ENCODE assay signal across 16 mouse cellular contexts in genomic region chr3:138865271-138865670, GRCm38 (mm10).
A peak's percentile ranks its signal among the peaks of the same experiment; 100 is the strongest.
DNase-seq lines count a peak whose midpoint lies in the region; ATAC-seq and TF ChIP-seq lines count a peak whose summit lies in the region.
"Had no signal": no experiment of that assay in that cellular context is flagged by ENCODE, and none has a peak within 500 bp of the region (broad histone marks: within the 10 kb centered on the region; RNA-seq: fewer than 3 reads in every experiment).

No protein-coding gene starts in this region.

- no peaks in the 10 kb centered on the region for H3K27me3 ChIP-seq in embryonic facial prominence, embryonic 13.5 days
- H3K27me3 ChIP-seq in embryonic facial prominence, embryonic 10.5 days (replicated peaks; ENCODE audit: low read depth, poor library complexity, severe bottlenecking) = no peaks in the 10 kb centered on the region
- no peaks in the 10 kb centered on the region for H3K27me3 ChIP-seq in lung, postnatal 0 days (replicated peaks; ENCODE audit: insufficient read depth, low read length)
- no peaks in the 10 kb centered on the region for H3K27me3 ChIP-seq in embryonic facial prominence, embryonic 14.5 days (replicated peaks; ENCODE audit: control insufficient read depth, insufficient read depth, low read length)
- H3K27me3 ChIP-seq in kidney, embryonic 16.5 days (ENCODE audit: insufficient read depth, low read length) = no peaks in the 10 kb centered on the region
- H3K27me3 ChIP-seq: neural tube, embryonic 15.5 days had no signal

- peaks cover 54% of the 10 kb centered on the region for H3K4me1 ChIP-seq in embryonic facial prominence, embryonic 13.5 days
- H3K4me1 ChIP-seq in embryonic facial prominence, embryonic 10.5 days = peaks cover 27% of the 10 kb centered on the region
- peaks cover 4% of the 10 kb centered on the region; the same call in 1 of the 2 replicates for H3K4me1 ChIP-seq in lung, postnatal 0 days (ENCODE audit: insufficient read depth, low read depth, low read length)
- peaks cover 19% of the 10 kb centered on the region for H3K4me1 ChIP-seq in embryonic facial prominence, embryonic 14.5 days (ENCODE audit: control insufficient read depth, insufficient read depth, low read length)
- 0 out of 2 replicates have a peak, but pooled peaks cover 8% of the 10 kb centered on the region for H3K4me1 ChIP-seq in kidney, embryonic 16.5 days (ENCODE audit: insufficient read depth, low read length)

- DNase-seq in embryonic facial prominence, embryonic 10.5 days (ENCODE audit: low spot score) = no peak
- DNase-seq in lung, postnatal 0 days (ENCODE audit: low spot score) = no peak
- no peak for DNase-seq in lung, postnatal 4 days
- DNase-seq in embryonic facial prominence, embryonic 14.5 days (ENCODE audit: low spot score) = no peak
- no peak for DNase-seq in thymus, postnatal 25 days
- DNase-seq in adrenal gland, postnatal 4 days (ENCODE audit: low spot score in 2 of 2) = no peak
- DNase-seq: gastrocnemius, postnatal 10 days; heart, postnatal 14 days; kidney, adult 8-10 months; lung, embryonic 14.5 days had no signal

- no peak overlapping the region for H3K9ac ChIP-seq in embryonic facial prominence, embryonic 13.5 days
- no peak overlapping the region for H3K9ac ChIP-seq in lung, postnatal 0 days (replicated peaks; ENCODE audit: low read depth)
- H3K9ac ChIP-seq in embryonic facial prominence, embryonic 14.5 days (ENCODE audit: low read depth, low read length) = no peak overlapping the region
- H3K9ac ChIP-seq in kidney, embryonic 16.5 days (replicated peaks; ENCODE audit: low read length) = no peak overlapping the region
- H3K9ac ChIP-seq: lung, embryonic 14.5 days; neural tube, embryonic 15.5 days had no signal

- 0 out of 2 replicates have a peak overlapping the region, but pooled peaks have one; percentile 79 for H3K27ac ChIP-seq in embryonic facial prominence, embryonic 13.5 days
- no peak overlapping the region for H3K27ac ChIP-seq in embryonic facial prominence, embryonic 10.5 days (replicated peaks)
- 0 out of 2 replicates have a peak overlapping the region, but pooled peaks have one; percentile 34 for H3K27ac ChIP-seq in lung, postnatal 0 days (ENCODE audit: low read length)
- peak overlapping the region; percentile 79 for H3K27ac ChIP-seq in embryonic facial prominence, embryonic 14.5 days (replicated peaks; ENCODE audit: low read depth, low read length)
- H3K27ac ChIP-seq in kidney, embryonic 16.5 days (ENCODE audit: low read length) = no peak overlapping the region
- H3K27ac ChIP-seq: neural tube, embryonic 15.5 days had no signal

- TF ChIP-seq EP300 in lung, postnatal 0 days (IDR thresholded peaks at IDR 0.05) = no peak

- ATAC-seq in embryonic facial prominence, embryonic 13.5 days (ENCODE audit: insufficient number of reproducible peaks, insufficient read depth, low FRiP score, low TSS enrichment, low read depth) = no peak
- no peak for ATAC-seq in lung, postnatal 0 days
- ATAC-seq in embryonic facial prominence, embryonic 14.5 days (ENCODE audit: low read depth) = no peak
- ATAC-seq in kidney, embryonic 16.5 days (ENCODE audit: low FRiP score, low TSS enrichment) = no peak
- ATAC-seq: activated CD4-positive, CD25-positive, alpha-beta regulatory T cell, adult 4 months; forebrain, embryonic 16.5 days had no signal

- WGBS in embryonic facial prominence, embryonic 13.5 days = 78% methylated on average over 5 of the region's 5 CpGs
- WGBS in embryonic facial prominence, embryonic 10.5 days = 88% methylated on average over 5 of the region's 5 CpGs
- 70% methylated on average over 5 of the region's 5 CpGs for WGBS in lung, postnatal 0 days
- 78% methylated on average over 5 of the region's 5 CpGs for WGBS in embryonic facial prominence, embryonic 14.5 days
- WGBS in kidney, embryonic 16.5 days = 90% methylated on average over 5 of the region's 5 CpGs

- TF ChIP-seq CTCF in lung, postnatal 0 days (IDR thresholded peaks at IDR 0.05) = no peak

- no peaks in the 10 kb centered on the region for H3K36me3 ChIP-seq in embryonic facial prominence, embryonic 13.5 days
- no peaks in the 10 kb centered on the region; the same call in 1 of the 2 replicates for H3K36me3 ChIP-seq in embryonic facial prominence, embryonic 10.5 days (replicated peaks)
- H3K36me3 ChIP-seq in lung, postnatal 0 days (ENCODE audit: insufficient read depth, low read length) = no peaks in the 10 kb centered on the region
- no peaks in the 10 kb centered on the region for H3K36me3 ChIP-seq in embryonic facial prominence, embryonic 14.5 days (ENCODE audit: control insufficient read depth, insufficient read depth, low read length)
- H3K36me3 ChIP-seq in kidney, embryonic 16.5 days (ENCODE audit: insufficient read depth, low read length) = no peaks in the 10 kb centered on the region
- H3K36me3 ChIP-seq: neural tube, embryonic 15.5 days had no signal

- H3K4me2 ChIP-seq in embryonic facial prominence, embryonic 13.5 days = no peak overlapping the region
- no peak overlapping the region for H3K4me2 ChIP-seq in lung, postnatal 0 days (replicated peaks; ENCODE audit: low read depth, low read length)
- no peak overlapping the region for H3K4me2 ChIP-seq in embryonic facial prominence, embryonic 14.5 days (ENCODE audit: low read depth, low read length)
- H3K4me2 ChIP-seq in kidney, embryonic 16.5 days (replicated peaks; ENCODE audit: low read depth, low read length) = no peak overlapping the region
- H3K4me2 ChIP-seq: lung, embryonic 14.5 days; midbrain, embryonic 11.5 days; neural tube, embryonic 15.5 days had no signal

- H3K9me3 ChIP-seq in embryonic facial prominence, embryonic 13.5 days = 0 out of 2 replicates have a peak, but pooled peaks cover 3% of the 10 kb centered on the region
- no peaks in the 10 kb centered on the region for H3K9me3 ChIP-seq in embryonic facial prominence, embryonic 10.5 days
- H3K9me3 ChIP-seq in lung, postnatal 0 days (ENCODE audit: low read length) = no peaks in the 10 kb centered on the region
- H3K9me3 ChIP-seq in embryonic facial prominence, embryonic 14.5 days (ENCODE audit: control insufficient read depth, low read length) = no peaks in the 10 kb centered on the region
- H3K9me3 ChIP-seq in kidney, embryonic 16.5 days (ENCODE audit: low read length) = peaks cover 6% of the 10 kb centered on the region; the same call in 1 of the 2 replicates
- H3K9me3 ChIP-seq: neural tube, embryonic 15.5 days had no signal

- H3K4me3 ChIP-seq in embryonic facial prominence, embryonic 13.5 days = no peak overlapping the region
- no peak overlapping the region for H3K4me3 ChIP-seq in embryonic facial prominence, embryonic 10.5 days
- H3K4me3 ChIP-seq in lung, postnatal 0 days (ENCODE audit: low read depth, low read length) = no peak overlapping the region
- H3K4me3 ChIP-seq in embryonic facial prominence, embryonic 14.5 days (ENCODE audit: low read depth, low read length) = no peak overlapping the region
- H3K4me3 ChIP-seq in kidney, embryonic 16.5 days (ENCODE audit: low read length) = no peak overlapping the region
- H3K4me3 ChIP-seq: neural tube, embryonic 15.5 days had no signal

Comparison
In these comparisons a context has a peak if more than half of its experiments do, and no peak if none do; other contexts are left out.
1. H3K27ac ChIP-seq: peak in embryonic facial prominence, embryonic 13.5 days (single experiment), lung, postnatal 0 days (single experiment) and embryonic facial prominence, embryonic 14.5 days (single experiment); none in embryonic facial prominence, embryonic 10.5 days (single experiment) and kidney, embryonic 16.5 days (single experiment).